Mouse (Mus musculus): ENCODE data around the gene E330009J07Rik.

- no peak for TF ChIP-seq CTCF (IDR thresholded peaks at IDR 0.05; ENCODE audit: low read depth, low read length)
- TF ChIP-seq POLR2A (IDR thresholded peaks at IDR 0.05; ENCODE audit: extremely low read depth, insufficient read depth, low read length): no peak
Observed at GRCm38 (mm10) chr6:40380181-40380580, 55.8 kb downstream of the E330009J07Rik start.

Measured in liver, adult 2 months (tissue).